Mouse (Mus musculus) T-helper 2 cell (primary cell): ENCODE results near the gene Tnn.

Source experiments
- in situ Hi-C: fragments of 300-600 bp; cut with MboI, MseI; formaldehyde crosslinking; loops from one replicate; pipeline ENCODE4 v1.15.1; 2025; ENCODE audit warnings: high pct_unique_total_duplicates

Tnn gene

GRCm38 (mm10) chr1:160045056-160045715 lies 108.2 kb downstream of the Tnn start:
- in situ Hi-C loops, result no loop called here

- in situ Hi-C loops, result no loop called here
Measured at GRCm38 (mm10) chr1:160044237-160045021, 109.0 kb downstream of the Tnn start, which contains the start of gene 4930523C07Rik. Gene 4930523C07Rik (plus strand): TSS chr1:160044382.

GRCm38 (mm10) chr1:160043271-160043975 lies 110.0 kb downstream of the Tnn start:
- in situ Hi-C loops, result no loop called here

GRCm38 (mm10) chr1:160042351-160042750 lies 111.0 kb downstream of the Tnn start:
- in situ Hi-C loops, result no loop called here

GRCm38 (mm10) chr1:160041264-160041775 lies 112.1 kb downstream of the Tnn start:
- in situ Hi-C loops, result no loop called here

- in situ Hi-C loops, result loop anchor here (10.0 kb wide), 1 partner anchor 1875 kb away; no protein-coding TSS in a partner anchor
Measured at GRCm38 (mm10) chr1:160039951-160040645, 113.3 kb downstream of the Tnn start.

- in situ Hi-C loops, result loop anchor here (10.0 kb wide), 1 partner anchor 1878 kb away; no protein-coding TSS in a partner anchor
Measured at GRCm38 (mm10) chr1:160036996-160037521, 116.3 kb downstream of the Tnn start.

- in situ Hi-C loops, result loop anchor here (10.0 kb wide), 1 partner anchor 1879 kb away; no protein-coding TSS in a partner anchor
Measured at GRCm38 (mm10) chr1:160035561-160035960, 117.8 kb downstream of the Tnn start.
